Mouse (Mus musculus) retina, postnatal 7 days (tissue): ENCODE results near the gene Myl4.
A peak's percentile ranks its signal among the peaks of the same experiment; 100 is the strongest.

Experiments
- DNase-seq: peaks from one replicate; pipeline ENCODE4 v3.0.0-alpha.2; 2012; ENCODE audit warnings: low read depth, low spot score

Myl4 gene

GRCm38 (mm10) chr11:104604192-104604591 lies 53.7 kb downstream of the Myl4 start:
- DNase-seq, result no peak

GRCm38 (mm10) chr11:104607491-104608245 lies 57.2 kb downstream of the Myl4 start, which contains the start of gene Itgb3:
Gene Itgb3, plus strand, starts transcription at chr11:104608000.
- peak; percentile 53 for DNase-seq

GRCm38 (mm10) chr11:104608249-104608920 lies 57.9 kb downstream of the Myl4 start:
- no peak for DNase-seq

DNA sequence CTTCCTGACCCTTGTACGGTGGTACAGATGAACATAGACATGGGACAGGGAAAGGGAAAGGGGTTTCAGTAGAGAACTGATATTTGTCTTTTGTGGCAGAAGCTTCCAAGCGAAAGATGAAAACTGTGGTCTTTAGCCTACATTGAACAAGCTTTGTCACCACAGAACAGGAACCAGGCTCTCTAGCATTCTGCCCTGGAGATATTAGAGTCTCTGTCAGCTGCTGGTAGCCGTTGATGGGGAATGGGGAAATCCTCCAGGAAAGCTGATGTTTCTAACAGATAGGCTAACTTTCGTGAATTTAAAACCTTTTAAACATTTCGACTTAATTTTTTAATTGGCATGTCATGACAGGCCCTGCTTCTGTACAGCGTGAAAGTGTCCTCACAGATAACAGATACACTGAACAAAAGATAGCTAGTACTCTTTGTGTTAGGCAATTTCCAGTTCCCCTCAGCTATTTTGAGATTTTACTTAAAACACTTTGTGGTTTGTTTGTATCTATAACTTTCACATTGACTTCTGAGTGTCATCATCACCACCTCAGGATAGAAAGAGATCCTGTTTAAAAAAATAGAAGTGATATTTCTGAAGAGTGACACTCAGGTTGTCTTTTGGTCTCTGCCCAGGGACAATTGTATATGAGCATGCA lies 58.7 kb downstream of the Myl4 start:
- no peak for DNase-seq

GRCm38 (mm10) chr11:104609733-104610132 lies 59.3 kb downstream of the Myl4 start:
- no peak for DNase-seq

DNA sequence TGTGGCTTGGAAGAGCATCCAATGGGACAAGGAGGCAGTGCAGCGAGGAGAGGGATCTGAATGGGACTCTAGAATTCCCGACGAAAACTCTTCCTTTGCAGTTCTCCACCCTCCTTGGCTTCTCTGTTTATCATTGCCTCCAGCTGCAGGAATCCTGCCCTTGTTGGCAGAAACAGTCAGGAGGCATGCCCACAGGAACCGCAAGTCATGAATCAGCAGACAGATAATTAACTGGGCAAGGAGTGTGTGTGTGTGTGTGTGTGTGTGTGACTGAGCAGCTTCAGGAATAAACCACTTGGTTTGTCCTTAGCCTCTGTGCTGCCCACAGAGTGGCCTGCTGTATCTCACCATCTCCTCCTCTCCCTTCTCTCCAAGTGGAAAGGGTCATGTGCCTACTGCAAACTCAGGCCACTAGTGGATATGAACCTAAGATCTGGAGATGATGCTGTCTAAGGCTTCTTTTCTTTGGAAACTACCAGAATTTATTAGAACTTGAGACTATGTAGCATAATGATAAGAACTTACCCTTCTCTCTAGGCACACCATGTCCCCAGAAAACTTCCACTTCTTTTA lies 61.2 kb downstream of the Myl4 start:
- no peak for DNase-seq

DNA sequence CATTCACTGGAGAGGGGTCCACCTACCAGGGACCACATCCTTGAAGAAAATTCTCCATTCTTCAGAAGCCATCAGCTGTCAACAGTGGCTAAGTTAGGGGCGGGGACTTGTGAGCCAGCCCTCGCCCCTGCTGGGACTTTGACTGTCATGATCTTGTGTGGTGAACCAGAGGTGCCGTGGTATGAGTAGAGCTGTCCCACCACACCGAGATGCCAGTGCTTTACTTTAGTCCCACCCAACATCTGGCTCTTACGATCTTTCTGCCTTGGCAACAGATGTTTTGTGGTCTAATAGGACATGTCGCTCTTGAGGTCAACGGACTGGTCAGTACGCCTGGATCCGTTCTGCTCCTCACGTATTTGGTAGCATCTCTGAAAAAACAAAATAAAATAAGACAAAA lies 63.1 kb downstream of the Myl4 start:
- no peak for DNase-seq

DNA sequence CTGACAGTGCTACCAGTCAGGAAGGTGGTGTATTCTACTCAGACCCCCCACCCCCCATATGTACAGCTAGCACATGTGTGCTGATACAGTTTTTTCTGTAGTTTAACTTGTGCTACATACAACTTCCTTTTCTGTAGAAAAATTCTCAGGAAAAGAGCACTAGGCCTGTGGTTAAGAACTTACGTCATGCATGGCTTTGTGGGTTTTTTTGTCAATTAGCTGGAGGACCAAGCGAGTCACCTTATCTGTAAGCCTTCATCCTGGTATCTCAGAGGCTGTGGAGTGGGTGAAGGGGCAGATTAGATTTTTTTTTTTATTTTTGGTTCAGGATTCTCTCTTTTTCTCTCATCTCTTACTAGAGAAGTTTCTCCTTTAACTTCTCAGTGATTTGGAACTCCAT lies 63.7 kb downstream of the Myl4 start:
- DNase-seq, result no peak

DNA sequence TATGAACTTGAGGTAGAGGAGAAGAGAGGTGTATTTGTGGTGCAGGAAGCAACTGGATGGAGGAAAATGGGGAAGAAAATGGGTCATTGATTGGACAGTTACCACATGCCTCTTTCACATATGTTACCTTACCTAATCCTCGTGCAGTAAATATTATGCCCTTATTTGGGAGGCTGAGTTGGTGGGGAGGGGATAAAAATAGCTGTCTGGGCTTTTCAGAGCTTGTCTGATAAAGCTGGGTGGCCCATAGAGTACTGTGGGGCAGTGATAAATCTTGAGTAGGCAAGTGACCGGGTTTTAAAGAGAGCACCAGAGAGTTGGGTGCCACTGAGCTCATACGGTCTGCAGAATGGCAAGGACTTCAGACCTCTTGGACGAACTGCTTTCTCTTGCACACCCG lies 65.7 kb downstream of the Myl4 start:
- DNase-seq, result no peak

GRCm38 (mm10) chr11:104618638-104619076 lies 68.2 kb downstream of the Myl4 start:
- no peak for DNase-seq

GRCm38 (mm10) chr11:104619084-104620022 lies 68.9 kb downstream of the Myl4 start:
- DNase-seq, result no peak

DNA sequence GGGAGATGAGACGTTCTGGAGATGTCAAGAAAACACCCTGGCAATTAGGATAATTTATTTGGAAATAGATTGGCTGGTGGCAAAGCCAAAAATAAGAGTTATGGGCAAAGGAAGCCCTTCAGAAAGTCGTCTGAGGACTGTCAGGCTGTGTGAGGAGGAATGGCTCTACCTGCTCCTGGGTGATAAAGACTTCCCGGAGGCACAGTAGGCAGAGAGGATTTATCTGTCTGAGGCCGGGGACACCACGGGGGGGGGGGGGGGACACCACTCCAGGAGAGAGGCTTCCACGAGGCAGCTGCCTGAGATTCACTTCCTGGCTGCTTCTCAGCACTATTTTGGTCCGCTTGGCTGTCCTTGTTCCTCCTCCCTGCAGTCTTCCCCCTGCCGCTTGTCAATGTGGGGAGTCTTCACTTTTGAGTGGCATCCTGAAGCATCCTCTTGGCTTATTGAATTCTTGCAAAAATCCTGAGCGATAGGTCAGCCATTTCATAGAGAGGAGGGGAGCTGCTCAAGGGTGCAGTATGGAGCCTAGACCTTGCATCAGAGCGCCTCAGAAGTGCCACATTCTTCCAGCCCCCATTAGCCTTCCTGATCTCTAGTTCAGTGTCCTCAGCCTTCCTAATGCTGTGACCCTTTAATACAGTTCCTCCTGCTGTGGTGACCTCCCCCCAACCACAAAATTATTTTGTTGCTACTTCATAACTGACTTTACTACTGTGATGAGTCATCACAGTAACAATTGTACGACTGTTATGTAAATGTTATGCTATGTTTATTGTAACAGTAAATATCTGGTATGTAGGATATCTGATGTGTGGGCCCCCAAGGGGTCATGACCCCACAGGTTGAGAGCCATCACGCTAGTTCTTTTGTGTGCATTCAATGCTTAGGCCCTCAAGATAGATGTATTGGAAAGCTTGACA lies 71.8 kb downstream of the Myl4 start:
- DNase-seq, result no peak

- no peak for DNase-seq
Measured at GRCm38 (mm10) chr11:104624791-104625391, 74.4 kb downstream of the Myl4 start.

- no peak for DNase-seq
Measured at GRCm38 (mm10) chr11:104625453-104626402, 75.3 kb downstream of the Myl4 start.

- DNase-seq, result no peak
Measured at GRCm38 (mm10) chr11:104626635-104627034, 76.2 kb downstream of the Myl4 start.

DNA sequence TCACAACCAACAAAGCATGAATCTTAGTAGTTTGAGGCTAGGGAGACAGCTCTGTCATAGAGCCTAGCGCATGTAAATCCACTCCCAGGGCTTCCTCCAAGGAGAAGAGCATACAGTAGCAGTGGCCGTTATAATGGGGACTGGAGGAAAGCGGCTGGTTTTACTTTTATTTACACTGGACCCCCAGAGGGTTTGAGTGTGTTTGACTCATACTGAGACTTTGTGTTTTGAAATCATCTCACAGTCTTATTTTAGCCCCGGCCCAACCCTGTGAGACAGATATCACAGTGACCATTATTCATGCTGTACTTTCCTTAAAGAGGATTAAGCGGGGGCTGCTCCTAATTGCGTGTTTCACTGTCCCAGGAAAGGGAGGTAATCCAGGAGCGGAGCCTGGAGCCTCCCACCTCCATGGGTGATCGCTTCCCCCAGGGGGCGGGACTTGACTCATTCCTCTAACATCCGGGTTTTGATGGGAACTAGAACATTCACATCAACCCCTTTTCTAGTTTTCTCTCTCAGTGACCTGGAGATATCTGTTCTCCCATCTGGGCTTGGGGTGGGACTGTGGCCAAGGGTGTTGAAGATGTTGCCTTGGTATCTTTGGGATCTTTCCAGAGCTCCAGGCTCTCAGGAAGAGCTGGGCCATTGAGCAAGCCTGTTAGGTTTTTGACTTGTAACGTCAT lies 77.3 kb downstream of the Myl4 start:
- no peak for DNase-seq

GRCm38 (mm10) chr11:104628566-104628965 lies 78.1 kb downstream of the Myl4 start:
- no peak for DNase-seq
